Mouse (Mus musculus): ENCODE measurements around the gene Tmem266.

The Tmem266 gene

DNA sequence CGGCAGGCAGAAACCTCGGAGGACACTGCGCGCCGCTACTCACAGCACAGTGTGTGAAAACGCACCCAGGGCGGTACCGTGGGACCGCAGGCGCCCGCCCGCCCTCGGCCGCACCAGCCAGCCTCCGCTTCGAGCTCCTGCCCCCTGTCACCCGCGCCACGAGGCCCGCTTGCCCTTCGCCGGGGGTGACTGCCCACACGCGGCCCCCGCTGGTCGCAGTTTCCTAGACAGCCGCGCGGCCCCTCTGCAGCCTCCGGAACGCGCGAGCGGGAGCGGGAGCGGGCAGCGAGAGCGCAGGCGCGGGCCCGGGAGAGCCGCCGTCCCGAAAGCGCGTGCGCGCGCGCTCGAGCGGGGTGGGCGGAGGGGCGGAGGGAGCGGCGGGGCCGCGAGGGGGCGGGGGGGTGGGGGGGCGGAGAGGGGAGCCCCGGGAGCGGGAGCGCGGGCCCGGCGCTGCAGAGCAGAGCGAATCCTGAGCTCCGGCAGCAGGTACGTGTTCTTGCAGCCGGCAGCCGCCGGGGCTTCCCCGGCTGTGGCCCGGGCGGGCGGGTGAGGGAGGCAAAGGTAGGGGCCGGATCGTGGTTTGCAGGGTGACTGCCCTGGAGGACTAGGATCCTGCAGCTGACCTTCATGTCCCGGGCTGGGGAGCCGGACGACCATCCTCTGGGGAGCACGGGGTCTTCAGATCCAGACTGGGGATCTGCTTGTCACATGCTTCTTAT is at the start of gene Tmem266, which contains the start of gene Nrg4:
Gene Tmem266, plus strand, starts transcription at position 399 of the 719 bp plus-strand sequence.
Gene Nrg4, minus strand, starts transcription at position 330 of the 719 bp plus-strand sequence.
- in situ Hi-C loops (cut with MboI, MseI), result no loop called here

DNA sequence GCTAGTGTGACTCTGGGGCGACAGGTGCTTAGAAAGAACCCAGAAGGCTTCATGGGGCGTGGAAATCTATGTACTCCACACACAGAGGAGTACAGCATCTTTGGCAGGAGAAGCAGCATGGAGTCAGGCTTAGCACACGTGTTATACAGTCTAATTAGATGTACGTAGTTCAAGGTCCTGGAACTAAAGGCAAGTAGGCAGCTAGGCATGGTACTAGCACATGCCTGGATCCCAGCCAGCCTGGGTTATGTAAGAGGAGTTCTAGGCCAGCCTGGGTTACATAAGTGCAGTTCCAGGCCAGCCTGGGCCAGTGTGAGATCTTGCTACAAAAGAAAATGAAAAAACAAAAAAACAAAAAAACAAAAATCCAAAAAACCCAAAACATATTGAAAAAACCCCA is 49.2 kb upstream of the Tmem266 start:
- in situ Hi-C loops (cut with MboI, MseI), result no loop called here

DNA sequence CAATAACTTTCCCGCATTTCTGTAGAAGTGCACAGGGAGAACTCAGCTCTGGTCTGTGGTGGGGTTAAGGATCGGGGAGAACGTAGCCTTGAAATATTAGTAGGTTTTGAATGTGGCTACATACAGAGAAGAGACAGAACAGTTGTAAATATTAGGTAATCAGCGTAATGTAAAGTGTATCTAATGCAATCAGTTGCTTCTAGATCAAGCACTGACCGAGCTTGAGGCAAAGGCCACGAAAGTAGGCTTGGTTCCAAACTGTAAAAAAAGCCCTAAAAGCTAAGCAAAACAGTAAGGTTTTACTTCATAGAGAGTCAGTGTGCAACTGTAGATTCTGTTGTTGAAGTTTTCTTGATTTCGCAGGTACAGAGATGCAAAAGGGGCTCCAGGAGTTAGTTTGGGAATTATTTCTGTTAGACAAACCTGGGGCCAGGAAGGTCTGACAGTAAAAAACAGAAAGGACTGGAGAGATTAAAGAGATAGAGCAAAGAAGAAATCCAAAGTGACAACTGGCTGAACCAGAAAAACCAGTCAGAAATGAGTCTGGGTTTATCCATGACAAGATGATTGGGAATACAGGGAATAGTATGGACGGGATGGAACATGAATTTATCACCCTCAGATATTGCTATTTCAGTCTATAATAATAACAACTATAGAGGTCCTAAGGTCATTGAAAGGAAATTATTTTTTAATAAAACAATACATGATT is 47.4 kb upstream of the Tmem266 start:
- in situ Hi-C loops (cut with MboI, MseI), result no loop called here

DNA sequence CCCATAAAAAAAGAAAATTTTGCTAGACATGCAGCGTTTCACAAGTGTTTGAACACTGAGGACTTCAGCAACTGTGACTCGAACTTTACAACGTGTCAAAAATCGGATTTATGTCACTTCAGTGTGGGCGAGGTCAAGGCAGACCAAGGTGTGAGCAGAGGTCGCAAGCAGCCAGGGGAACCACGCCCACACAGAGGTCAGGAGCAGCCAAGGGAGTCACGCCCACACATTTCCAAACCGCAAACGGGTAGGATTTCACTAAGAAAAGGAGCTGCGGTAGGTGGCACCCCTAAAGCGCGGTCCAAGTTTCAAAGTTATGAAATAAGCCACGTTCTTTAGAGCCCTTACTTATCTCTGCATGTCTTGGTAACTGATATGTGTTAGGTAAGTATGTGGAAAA is 43.2 kb upstream of the Tmem266 start:
- in situ Hi-C loops (cut with MboI, MseI), result no loop called here

DNA sequence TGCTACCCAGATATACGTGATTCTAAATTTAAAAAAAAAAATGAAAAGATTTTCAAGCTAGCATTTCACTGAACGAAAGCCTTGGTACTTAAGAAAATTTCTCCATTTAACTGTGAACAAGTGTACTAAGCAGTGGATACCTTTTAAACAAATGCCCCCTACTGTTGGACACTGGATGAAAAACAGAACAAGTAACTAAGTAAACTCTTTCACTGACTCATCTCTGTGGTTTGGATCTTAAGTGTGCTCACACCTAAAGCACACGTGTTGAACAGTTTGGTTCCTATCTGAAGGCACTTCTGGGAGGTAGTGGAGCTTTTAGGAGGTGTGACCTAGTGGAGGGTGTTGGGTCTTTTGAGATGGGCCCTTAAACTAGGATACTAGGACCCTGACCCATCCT is 41.5 kb upstream of the Tmem266 start:
- in situ Hi-C loops (cut with MboI, MseI), result no loop called here

DNA sequence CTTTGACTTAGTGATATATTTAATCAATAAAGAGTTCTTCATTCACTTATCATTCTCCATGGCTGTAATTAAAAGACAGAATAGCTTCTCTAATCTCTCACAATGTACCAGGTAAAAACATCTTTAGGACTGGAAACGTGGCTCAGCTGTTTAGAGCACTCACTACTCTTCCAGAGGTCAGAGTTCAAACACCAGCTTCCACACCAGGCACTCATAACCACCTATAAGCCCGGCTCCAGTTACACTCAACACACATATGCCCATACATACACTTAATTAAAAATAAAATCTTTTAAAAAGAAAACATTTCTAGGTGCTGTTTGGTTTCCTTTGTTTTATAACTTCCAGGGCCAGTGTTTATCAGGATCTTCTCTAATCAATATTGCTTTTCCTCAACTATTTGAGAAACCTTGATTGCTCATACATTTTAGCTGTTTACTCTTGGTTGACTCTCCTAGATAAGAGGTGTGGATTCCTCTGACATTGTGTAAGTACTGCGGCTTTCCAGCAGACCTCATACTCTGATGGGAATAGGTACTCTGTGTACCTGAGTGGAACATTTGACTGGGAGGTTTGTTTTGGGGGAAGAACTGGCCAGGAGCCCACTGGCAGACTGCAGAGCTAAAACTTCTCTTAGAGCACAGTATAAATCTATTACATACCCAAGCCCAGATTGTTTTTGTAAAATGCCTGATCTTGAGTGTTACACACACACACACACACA is 37.1 kb upstream of the Tmem266 start:
- in situ Hi-C loops (cut with MboI, MseI), result no loop called here

DNA sequence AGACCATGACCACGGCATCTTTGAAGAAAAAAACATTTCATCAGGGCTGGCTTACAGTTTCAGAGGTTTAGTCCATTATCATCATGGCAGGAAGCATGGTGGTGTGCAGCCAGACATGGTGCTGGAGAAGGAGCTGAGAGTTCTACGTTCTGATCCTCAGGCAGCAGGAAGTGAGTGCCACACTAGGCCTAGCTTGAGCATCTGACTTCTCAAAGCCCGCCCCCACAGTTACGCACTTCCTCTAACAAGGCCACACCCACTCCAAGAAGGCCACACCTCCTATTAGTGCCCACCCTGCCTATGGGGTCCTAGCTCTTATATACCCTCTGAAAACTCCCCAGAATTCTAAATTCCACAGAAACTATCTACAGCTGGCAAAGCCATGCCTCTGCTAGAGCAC is 34.7 kb upstream of the Tmem266 start:
- in situ Hi-C loops (cut with MboI, MseI), result no loop called here

DNA sequence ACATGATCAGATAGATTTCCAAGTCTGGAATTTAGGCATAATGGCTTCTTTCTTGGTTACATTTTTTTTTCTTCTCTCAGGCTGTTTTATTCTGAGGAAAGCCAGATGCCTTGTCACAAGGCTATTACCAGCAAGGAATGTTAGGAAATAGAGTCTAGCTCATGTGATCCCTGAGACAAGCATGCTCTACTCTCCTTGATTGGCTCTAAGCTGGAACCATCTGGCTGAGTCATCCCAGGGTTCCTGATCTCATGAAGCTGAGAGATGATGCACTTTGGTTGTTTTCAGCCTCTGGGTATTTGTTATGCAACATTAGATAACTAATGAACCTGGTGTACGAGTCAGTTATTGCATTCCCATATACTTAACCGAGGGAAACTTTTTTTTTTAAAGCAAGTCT is 30.5 kb upstream of the Tmem266 start:
- in situ Hi-C loops (cut with MboI, MseI), result no loop called here

DNA sequence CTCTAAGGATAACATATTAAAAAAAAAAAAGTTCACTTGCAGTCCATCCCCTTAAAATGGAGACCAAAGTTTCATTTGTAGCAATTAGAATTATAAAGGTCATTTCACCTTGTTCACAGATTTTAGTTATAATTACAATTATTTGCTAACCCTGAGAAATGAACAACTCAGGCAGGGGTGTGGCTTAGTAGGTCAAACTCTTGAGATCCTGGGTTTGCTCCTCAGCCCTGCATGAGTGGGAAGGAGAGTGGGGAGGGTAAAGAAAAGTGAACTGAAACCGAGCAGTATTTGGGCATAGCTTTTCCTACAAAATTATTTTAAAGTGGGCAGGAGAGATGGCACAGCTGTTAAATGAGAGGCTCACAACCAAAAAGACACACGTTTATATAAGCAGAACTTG is 19.6 kb upstream of the Tmem266 start:
- in situ Hi-C loops (cut with MboI, MseI), result no loop called here

DNA sequence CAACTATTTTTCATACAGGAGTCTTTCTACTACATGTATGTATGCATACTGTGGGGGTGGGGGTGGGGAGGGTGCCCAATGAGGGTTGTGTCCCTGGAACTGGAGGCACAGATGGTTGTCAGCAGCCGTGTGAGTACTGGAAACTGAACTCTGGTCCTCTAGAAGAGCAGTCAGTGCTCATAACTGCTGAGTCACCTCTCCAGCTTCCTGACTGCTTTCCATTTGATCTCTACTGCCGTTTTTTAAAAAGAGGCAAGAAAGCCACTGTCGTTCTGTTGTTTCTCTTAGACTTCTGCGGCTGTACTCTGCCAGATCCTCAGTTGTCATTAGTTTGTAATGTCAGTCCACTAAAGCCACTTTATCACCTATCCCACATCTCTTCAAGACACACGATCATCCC is 19.2 kb upstream of the Tmem266 start:
- in situ Hi-C loops (cut with MboI, MseI), result no loop called here

DNA sequence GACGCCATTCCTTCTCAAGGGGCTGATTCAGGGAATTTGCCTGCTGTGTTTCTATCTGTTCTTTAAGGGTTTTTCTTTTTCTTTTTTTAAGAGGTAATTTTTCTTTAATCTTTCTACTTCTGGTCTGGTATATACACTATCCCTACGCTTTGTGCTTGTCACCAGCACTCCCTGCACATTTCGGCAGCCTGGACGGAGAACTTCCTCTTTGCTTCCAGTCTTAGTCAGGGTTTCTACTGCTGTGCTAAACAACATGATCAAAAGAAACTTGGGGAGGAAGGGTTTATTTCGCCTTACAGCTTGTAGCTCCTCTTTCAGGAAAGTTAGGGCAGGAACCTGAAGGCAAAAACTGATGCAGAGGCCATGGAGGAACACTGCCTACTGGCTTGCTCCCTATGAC is 18.3 kb upstream of the Tmem266 start:
- in situ Hi-C loops (cut with MboI, MseI), result no loop called here

DNA sequence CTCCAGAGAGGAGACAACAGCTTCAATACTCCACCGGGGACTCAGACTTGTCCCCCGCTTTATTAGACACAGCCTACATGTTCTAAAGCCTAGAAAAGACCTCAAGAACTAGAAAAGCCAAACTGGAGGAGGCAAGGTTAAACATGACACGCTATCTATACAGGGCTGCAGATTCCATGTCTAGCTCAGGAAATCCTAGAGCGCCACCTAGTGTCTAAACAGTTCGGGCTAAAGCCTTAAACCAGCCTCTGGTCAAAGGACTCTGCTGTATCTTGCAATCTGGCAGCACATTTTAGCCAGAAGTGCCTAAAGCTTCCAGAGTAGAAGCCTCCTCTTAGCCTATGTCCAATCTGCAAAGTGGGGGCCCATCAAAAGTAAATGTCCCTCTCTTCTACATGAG is 15.2 kb upstream of the Tmem266 start:
- in situ Hi-C loops (cut with MboI, MseI), result loop anchor here (5.0 kb wide), 1 partner anchor 289 kb away; no protein-coding TSS in a partner anchor

DNA sequence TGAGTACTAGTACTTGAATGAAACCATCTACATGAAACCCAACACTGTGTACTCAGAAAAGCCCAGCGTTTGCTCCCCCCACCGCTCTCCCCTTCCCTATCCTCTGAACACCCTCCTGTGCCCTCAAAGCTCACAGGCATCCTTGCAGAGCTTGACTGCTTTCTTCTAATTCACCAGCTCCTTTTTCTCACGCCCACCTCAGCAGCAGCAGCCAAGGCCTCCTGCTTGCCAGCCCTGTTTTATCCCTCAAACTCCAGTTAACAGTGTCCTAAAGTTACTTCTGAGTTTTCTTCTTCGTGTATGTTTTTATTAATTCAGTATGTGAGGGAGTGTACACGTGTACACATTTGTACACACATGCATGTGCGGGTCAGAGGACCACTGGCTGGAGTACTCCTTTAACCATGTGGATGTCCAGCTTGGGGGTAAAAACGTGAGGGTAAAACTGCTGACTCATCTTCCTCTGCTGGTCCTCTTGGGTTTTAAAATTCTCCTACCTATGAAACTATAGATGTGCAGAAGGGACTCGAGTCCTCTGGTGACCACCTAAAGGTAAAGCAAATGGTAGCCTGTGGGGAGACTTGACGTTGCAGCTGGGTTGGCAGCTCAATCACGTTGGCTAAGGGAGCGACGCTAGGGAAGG is 13.0 kb upstream of the Tmem266 start:
- in situ Hi-C loops (cut with MboI, MseI), result loop anchor here (5.0 kb wide), 1 partner anchor 291 kb away; no protein-coding TSS in a partner anchor

DNA sequence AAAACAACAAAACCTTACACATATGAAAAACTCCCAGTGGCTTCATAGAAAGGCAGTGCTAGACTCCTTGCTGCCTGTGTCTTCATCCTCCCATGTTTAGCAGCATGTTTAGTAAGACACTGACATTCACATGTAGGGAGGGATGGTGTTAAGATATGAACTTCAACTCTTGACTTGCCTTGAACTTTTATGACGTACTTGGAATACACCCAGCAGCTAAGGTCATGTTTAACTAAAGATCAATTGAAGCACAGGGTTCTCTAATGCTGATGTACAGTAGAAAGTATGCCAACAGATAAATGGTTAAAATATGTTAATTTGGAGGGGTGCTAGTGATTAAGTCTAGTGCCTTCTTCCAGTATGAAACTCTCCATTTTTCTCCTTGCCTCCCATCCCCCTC is 4.1 kb upstream of the Tmem266 start:
- in situ Hi-C loops (cut with MboI, MseI), result no loop called here

DNA sequence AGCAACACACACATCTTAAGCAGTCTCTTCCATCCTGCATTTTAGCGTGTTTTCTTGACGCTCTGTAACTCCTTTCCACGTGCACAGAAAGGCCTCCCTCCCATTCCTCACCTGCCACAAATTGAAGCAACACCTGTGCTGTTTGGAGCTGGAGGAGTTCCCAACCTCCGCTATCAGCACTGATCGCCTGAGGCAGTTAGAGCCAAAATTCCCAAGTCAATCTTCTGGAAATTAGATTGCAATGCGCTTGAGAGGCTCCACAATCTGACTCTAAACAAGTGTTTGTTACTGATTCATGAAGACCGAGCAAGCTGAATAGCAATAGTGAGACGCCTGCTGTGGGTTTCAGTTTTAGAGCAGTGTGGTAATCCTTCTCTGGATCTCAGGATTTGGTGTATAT is 2.6 kb upstream of the Tmem266 start:
- in situ Hi-C loops (cut with MboI, MseI), result no loop called here

DNA sequence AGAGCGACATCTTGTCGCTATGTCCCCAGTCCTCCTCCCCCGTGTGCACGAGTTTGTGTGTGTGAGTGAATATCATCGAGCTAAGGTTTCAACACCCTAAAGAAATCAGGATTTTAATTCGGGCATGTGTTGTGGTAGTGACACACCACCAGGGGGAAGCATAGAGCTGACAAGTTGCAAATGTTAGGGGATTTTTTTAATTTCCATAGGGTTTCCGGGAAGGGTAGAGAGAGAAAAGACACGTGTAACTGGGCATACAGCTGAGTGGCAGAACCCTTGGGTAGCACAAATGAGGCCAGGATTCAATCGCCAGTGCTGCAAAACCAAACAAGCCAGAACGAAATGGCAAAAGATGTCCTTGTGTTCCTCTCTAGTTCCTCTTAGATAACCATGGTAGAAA is 2.2 kb upstream of the Tmem266 start:
- in situ Hi-C loops (cut with MboI, MseI), result no loop called here

DNA sequence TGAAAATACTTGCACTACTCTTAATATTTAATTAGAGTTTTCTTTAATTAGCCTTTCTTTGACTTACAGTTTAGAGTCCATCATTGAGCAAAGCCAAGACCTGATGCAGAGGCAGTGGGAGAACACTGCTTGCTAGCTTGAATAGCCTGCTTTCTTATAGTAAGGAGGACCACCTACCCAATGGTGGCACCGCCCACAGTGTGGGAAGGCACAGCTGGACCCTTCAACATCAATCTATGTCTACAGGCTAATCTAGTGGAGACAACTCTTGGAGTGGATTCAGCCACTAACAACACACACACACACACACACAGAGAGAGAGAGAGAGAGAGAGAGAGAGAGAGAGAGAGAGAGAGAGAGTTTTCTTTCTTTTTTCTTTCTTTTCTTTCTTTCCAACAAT is 1.7 kb upstream of the Tmem266 start:
- in situ Hi-C loops (cut with MboI, MseI), result no loop called here

DNA sequence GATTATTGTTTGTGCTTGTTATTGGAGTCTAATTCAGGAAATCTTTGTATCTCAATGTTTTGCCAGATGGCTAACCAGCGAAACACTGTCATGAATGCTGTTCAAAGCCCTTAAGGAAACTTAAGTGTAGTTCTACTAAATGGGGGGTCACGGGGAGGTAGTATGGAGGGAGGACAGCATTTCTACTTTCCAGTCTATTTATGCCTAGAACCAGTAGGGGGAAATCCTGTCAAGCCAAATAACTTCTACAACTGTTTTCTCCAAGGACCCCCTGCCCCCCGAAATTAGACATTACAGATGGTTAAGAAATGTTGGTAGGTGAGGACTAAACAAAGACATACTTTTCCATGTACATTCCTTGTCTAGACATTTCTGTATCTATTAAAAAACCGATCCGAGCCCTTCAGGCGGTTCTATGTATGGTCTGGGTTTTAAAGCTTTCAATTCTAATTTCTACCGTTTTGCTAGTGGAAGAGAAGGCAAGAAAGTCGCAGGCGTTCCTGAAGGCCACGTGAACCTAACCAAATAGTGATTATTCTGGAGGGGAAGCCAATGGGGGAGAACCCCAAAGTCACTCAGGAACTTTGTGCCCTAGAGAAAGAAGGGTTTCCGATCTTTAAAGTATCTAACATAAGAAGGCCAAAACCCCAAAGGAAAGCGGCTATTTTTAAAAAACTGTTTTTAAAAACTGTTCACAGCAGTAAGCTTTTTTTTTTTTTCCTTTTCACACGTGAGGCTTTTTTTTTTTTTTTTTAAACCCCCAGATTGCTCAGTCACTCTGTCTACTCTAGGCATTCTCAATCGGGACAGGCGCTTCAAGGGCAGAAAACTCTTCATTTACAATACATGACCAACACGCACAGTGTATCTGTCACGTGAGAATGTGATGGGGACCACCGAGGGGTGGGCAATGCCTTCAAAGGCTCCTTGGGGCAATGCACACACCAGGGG is 874 bp upstream of the Tmem266 start:
- in situ Hi-C loops (cut with MboI, MseI), result no loop called here

DNA sequence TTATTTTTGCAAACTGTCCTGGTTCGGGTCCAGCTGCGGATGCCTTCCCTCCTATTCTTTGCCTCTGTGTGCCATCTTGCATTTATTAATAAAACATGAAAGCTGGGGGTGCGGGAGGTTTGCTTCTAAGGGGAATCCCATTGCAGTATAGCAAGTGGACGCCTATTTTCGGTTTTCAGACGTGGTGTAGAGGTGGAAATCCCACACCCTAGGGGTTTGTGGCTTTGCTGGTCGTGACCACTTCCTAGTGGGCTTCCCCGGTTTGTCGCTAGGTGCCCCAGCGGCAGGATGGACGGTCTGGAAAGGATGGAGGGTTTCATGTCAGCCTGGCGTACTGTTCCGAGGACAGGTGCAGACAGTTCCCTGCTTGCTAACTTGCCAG is 512 bp downstream of the Tmem266 start:
- in situ Hi-C loops (cut with MboI, MseI), result no loop called here

DNA sequence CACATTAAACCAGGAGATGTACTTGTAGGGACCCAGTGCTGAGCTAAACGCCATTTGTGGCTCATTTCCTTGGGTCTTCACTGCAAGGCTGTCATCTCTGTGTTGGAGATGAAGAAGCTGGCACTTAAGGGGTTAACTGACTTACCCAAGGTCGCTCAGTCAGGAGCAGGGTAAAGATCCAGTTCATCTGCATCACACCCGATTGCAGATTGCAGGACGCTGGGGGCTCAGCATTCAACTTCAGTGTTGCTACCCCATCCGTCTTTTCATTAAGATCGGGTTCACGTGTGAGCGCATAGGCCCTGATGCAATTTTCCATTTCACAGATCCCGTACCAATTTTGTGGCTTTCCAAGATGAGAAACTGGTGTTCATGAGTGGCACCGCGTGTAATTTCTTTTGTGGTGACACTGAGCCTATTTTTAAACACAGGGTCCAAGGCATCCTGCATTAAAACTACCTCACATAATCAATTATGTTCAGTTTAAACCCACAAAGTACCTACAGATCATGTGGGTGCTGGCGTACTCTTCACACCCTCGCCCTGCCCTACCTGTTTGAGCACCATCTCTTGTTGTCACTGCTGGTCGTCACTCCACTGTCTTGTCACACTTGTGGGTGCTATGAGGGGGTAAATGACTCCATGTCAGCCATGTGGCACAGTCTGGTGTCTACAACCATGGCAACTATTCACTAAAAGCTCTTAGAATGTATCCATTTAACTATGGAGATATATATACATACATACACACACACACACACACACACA is 1.6 kb downstream of the Tmem266 start:
- in situ Hi-C loops (cut with MboI, MseI), result no loop called here

Data from T-helper 2 cell (primary cell).